ENCODE assay signal across 9 mouse cellular contexts in the genomic region with DNA sequence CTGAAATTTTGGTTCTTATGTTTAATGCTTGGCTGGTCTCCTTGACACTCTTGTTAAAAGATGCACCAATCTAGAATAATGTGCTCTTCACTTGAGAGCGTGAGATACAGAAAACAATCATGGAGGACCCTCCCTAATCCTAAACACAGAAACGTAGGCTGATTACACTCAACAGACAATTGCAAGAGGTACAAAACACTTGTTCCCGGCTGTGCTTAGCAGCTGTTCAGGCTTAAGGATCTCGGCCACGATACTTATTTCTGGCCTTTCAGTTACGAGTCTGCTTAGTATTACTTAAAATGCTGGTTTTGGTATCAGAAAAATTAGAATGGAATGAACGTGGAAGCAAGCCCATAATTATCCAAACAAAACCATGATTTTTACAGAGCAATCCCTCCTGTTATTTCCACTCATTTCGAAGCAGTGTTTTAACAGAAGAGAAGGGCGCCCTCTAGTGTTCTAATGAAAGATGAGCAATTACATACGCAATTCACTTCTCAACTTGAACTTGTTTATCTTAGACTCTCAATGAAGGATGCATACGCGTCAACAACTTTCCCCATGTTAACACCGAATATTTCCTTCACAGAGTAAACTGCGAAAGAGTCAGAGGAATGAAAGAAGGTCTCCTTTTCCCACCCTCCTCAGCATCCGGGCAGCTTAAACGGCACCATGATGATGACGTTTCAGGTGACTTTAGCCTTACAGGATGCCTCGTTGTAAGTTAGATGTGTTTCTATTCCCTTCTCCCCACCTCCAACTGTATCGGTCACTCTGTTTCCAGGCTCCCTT.
DNase-seq lines count a peak whose midpoint lies in the region; ATAC-seq and TF ChIP-seq lines count a peak whose summit lies in the region.
"Had no signal": no experiment of that assay in that cellular context is flagged by ENCODE, and none has a peak within 500 bp of the region (broad histone marks: within the 10 kb centered on the region; RNA-seq: fewer than 3 reads in every experiment).

No protein-coding gene starts in this region.

- WGBS in forebrain, embryonic 12.5 days, result 36% methylated on average over 19 of the region's 19 CpGs
- 48% methylated on average over 19 of the region's 19 CpGs for WGBS in kidney, embryonic 14.5 days

- peak overlapping the region; percentile 36 for H3K4me3 ChIP-seq in left cerebral cortex, adult 2 months
- no peak overlapping the region for H3K4me3 ChIP-seq in forebrain, embryonic 12.5 days (replicated peaks)
- no peak overlapping the region for H3K4me3 ChIP-seq in kidney, embryonic 14.5 days (ENCODE audit: low read length)

- peak overlapping the region; percentile 33 for H3K27ac ChIP-seq in left cerebral cortex, adult 2 months
- H3K27ac ChIP-seq in forebrain, embryonic 12.5 days, result no peak overlapping the region
- no peak overlapping the region for H3K27ac ChIP-seq in kidney, embryonic 14.5 days (ENCODE audit: low read depth, low read length)
- H3K27ac ChIP-seq: macrophage had no signal

- ATAC-seq in forebrain, embryonic 12.5 days (ENCODE audit: low FRiP score), result peak; percentile 71
- 0 out of 2 replicates have a peak, but pooled peaks have one; percentile 24 for ATAC-seq in kidney, embryonic 14.5 days (ENCODE audit: low FRiP score, low TSS enrichment)
- ATAC-seq in megakaryocyte progenitor cell, adult 5-6 weeks (replicated peaks; ENCODE audit: poor library complexity), result peak; percentile 90

- H3K9ac ChIP-seq in forebrain, embryonic 12.5 days, result no peak overlapping the region
- no peak overlapping the region; the same call in 1 of the 2 replicates for H3K9ac ChIP-seq in kidney, embryonic 14.5 days (ENCODE audit: low read depth, low read length)

- H3K9me3 ChIP-seq in forebrain, embryonic 12.5 days, result no peaks in the 10 kb centered on the region
- no peaks in the 10 kb centered on the region for H3K9me3 ChIP-seq in kidney, embryonic 14.5 days (ENCODE audit: control insufficient read depth, low read length)

- H3K36me3 ChIP-seq in forebrain, embryonic 12.5 days (replicated peaks), result no peaks in the 10 kb centered on the region
- no peaks in the 10 kb centered on the region for H3K36me3 ChIP-seq in kidney, embryonic 14.5 days (ENCODE audit: control insufficient read depth, insufficient read depth, low read length)

- H3K4me1 ChIP-seq in forebrain, embryonic 12.5 days, result no peaks in the 10 kb centered on the region
- H3K4me1 ChIP-seq in kidney, embryonic 14.5 days (ENCODE audit: control insufficient read depth, insufficient read depth, low read length), result no peaks in the 10 kb centered on the region

- intact Hi-C loops in left cerebral cortex, adult 2 months (cut with DNase I), result loop anchor here (2.0 to 10.0 kb wide), 4 partner anchors 62 to 1186 kb away; partner anchors contain the start of gene Spry2

- peak in 1 of 2 experiments; percentile 20 for DNase-seq in left cerebral cortex, adult 2 months (ENCODE audit: extremely low spot score in 1 of 2, low spot score in 2 of 2)
- no peak for DNase-seq in left cerebral cortex, adult 8-10 months (ENCODE audit: low spot score in 2 of 2)
- peak; percentile 75 for DNase-seq in ZHBTc4 (ENCODE audit: low read depth, low spot score)
- DNase-seq in spleen, postnatal 14 days (ENCODE audit: low spot score in 2 of 2), result no peak
- DNase-seq in thymus, adult 18-20 months, result no peak

- TF ChIP-seq CTCF in left cerebral cortex, adult 2 months (IDR thresholded peaks at IDR 0.05), result peak; percentile 90

- 0 out of 2 replicates have a peak, but pooled peaks cover 3% of the 10 kb centered on the region for H3K27me3 ChIP-seq in forebrain, embryonic 12.5 days
- H3K27me3 ChIP-seq in kidney, embryonic 14.5 days (ENCODE audit: control insufficient read depth, insufficient read depth, low read length), result no peaks in the 10 kb centered on the region

- H3K4me2 ChIP-seq in forebrain, embryonic 12.5 days, result peak overlapping the region; percentile 39
- H3K4me2 ChIP-seq in kidney, embryonic 14.5 days (replicated peaks; ENCODE audit: low read depth, low read length), result no peak overlapping the region; the same call in 1 of the 2 replicates

Comparison
In these comparisons a context has a peak if more than half of its experiments do, and no peak if none do; other contexts are left out.
1. ATAC-seq: peak in every context shown above with its lines; median percentile 90 in megakaryocyte progenitor cell, adult 5-6 weeks; 71 in forebrain, embryonic 12.5 days; 24 in kidney, embryonic 14.5 days.